Mouse (Mus musculus) liver, embryonic 14.5 days (tissue): Measurements from ENCODE around the gene Bcas3.

Experiments used
- CTCF ChIP-seq: IDR thresholded peaks from 2 replicates; pipeline ENCODE4 v1.5.1; 2016; ENCODE audit warnings: antibody characterized with exemption, low read depth, control low read depth
- EP300 ChIP-seq: IDR thresholded peaks from 2 replicates; pipeline ENCODE4 v1.6.1; 2016; ENCODE audit warnings: antibody characterized with exemption, low read depth

DNA sequence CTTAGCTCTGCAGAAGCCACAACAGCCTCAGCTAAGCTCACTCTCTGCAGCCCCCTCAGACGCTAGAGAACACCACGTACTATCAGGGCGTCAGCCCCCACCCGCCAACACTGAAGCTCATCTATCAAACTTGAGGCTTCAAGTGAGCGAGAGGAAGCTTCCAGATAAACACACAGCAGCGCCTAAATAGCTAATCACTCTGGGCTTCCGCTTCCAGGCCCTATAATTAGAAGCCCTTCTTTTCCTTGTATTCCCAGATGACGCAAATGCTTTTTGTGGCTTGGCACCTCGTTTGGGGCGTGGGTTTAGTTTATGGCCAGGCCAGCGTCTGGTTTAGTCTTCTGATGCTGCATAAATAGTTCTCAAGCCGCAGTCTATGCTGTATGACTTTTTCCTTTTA, 139.3 kb downstream of the Bcas3 start:
- no peak for TF ChIP-seq CTCF
- TF ChIP-seq EP300: no peak
